Mouse (Mus musculus): Measurements from ENCODE around the gene Bloc1s1. TPM values are rescaled to one million over a fixed set of nuclear protein-coding genes. Genes with fewer than 3 reads are reported as not detected.

Bloc1s1 gene
- total and polyA plus RNA-seq, 2 experiments, result 106 to 192 TPM

DNA sequence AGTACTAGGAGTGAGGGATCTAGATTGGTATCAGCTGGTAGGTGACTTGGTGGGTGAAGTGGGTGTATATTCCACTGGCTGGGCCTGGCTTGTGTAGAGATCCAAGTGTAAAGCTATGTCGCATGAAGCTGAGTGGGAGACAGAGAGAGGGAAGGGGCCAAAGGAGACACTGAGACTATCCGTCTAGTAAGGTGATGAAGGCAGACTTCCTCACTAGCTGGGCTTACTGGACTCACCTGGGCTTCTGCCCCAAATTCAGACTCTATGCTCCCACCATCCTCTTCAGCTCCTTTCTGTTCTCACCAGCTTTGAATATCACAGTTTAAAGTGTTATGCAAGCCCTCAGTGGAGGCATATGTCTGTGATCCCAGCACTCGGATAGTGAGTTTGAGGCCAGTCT lies 7.2 kb downstream of the Bloc1s1 start:
- 97% methylated on average over 3 of the region's 3 CpGs for WGBS
- Histone ChIP-seq H3K79me2 (ENCODE audit: control insufficient read depth, insufficient read depth, low read length) (0 out of 2 replicates have a peak, but pooled peaks cover 2% of the 10 kb centered on the region), H3K27me3 (ENCODE audit: control insufficient read depth, insufficient read depth, low read length) (no peaks in the 10 kb centered on the region), H3K4me1 (ENCODE audit: control insufficient read depth, insufficient read depth, low read length) (peaks cover 17% of the 10 kb centered on the region), H3K27ac (replicated peaks; ENCODE audit: insufficient read depth, low read depth, low read length) (no peak overlapping the region), H3K36me3 (ENCODE audit: control insufficient read depth, insufficient read depth, low read length) (no peaks in the 10 kb centered on the region), H3K4me3 (ENCODE audit: insufficient read depth, low read depth, low read length) (no peak overlapping the region), H3K9ac (ENCODE audit: low read depth, low read length) (no peak overlapping the region)
- no peak for TF ChIP-seq POLR2A (IDR thresholded peaks at IDR 0.05; ENCODE audit: extremely low read depth, insufficient read depth, low read length)
- TF ChIP-seq CTCF (IDR thresholded peaks at IDR 0.05; ENCODE audit: low read depth, low read length), result no peak
- DNase-seq (ENCODE audit: extremely low read depth, low read depth, low spot score), result no peak

GRCm38 (mm10) chr10:128915550-128915949 lies 8.3 kb downstream of the Bloc1s1 start:
- no peak for TF ChIP-seq CTCF (IDR thresholded peaks at IDR 0.05; ENCODE audit: low read depth, low read length)
- TF ChIP-seq POLR2A (IDR thresholded peaks at IDR 0.05; ENCODE audit: extremely low read depth, insufficient read depth, low read length), result no peak
- Histone ChIP-seq H3K79me2 (ENCODE audit: control insufficient read depth, insufficient read depth, low read length) (0 out of 2 replicates have a peak, but pooled peaks cover 2% of the 10 kb centered on the region), H3K36me3 (ENCODE audit: control insufficient read depth, insufficient read depth, low read length) (no peaks in the 10 kb centered on the region), H3K9ac (ENCODE audit: low read depth, low read length) (no peak overlapping the region), H3K27ac (replicated peaks; ENCODE audit: insufficient read depth, low read depth, low read length) (no peak overlapping the region), H3K4me1 (ENCODE audit: control insufficient read depth, insufficient read depth, low read length) (peaks cover 7% of the 10 kb centered on the region), H3K4me3 (ENCODE audit: insufficient read depth, low read depth, low read length) (no peak overlapping the region), H3K27me3 (ENCODE audit: control insufficient read depth, insufficient read depth, low read length) (no peaks in the 10 kb centered on the region)
- 96% methylated on average over 2 of the region's 2 CpGs for WGBS
- DNase-seq (ENCODE audit: extremely low read depth, low read depth, low spot score), result no peak

- WGBS, result 83% methylated on average over 12 of the region's 12 CpGs
- Histone ChIP-seq H3K27me3 (ENCODE audit: control insufficient read depth, insufficient read depth, low read length) (0 out of 2 replicates have a peak, but pooled peaks cover 2% of the 10 kb centered on the region), H3K4me3 (ENCODE audit: insufficient read depth, low read depth, low read length) (no peak overlapping the region), H3K79me2 (ENCODE audit: control insufficient read depth, insufficient read depth, low read length) (0 out of 2 replicates have a peak, but pooled peaks cover 2% of the 10 kb centered on the region), H3K27ac (replicated peaks; ENCODE audit: insufficient read depth, low read depth, low read length) (no peak overlapping the region), H3K4me1 (ENCODE audit: control insufficient read depth, insufficient read depth, low read length) (peaks cover 4% of the 10 kb centered on the region), H3K9ac (ENCODE audit: low read depth, low read length) (no peak overlapping the region), H3K36me3 (ENCODE audit: control insufficient read depth, insufficient read depth, low read length) (no peaks in the 10 kb centered on the region)
- DNase-seq (ENCODE audit: extremely low read depth, low read depth, low spot score), result no peak
- TF ChIP-seq CTCF (IDR thresholded peaks at IDR 0.05; ENCODE audit: low read depth, low read length), result no peak
- TF ChIP-seq POLR2A (IDR thresholded peaks at IDR 0.05; ENCODE audit: extremely low read depth, insufficient read depth, low read length), result no peak
These were observed 10.1 kb downstream of the Bloc1s1 start for GRCm38 (mm10) chr10:128913696-128914095.

DNA sequence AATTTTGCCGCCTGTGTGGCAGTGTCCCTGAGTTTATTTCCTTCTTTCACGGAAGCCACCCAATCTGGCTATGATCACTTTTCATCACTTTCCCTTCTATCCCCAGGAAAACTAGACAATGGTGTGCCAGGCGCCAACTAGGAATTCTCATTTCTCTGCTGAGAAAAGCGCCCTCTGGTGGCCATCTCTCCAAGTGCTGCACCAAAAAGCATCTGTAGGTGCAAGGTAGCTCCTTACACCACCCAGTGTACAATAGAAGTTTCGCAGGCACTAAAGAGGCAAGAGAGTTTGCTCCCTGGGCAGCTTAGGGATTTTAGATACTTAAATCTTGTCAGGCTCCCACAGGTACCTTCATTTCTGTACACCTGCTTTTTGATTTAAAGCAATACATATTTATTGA lies 10.6 kb downstream of the Bloc1s1 start:
- Histone ChIP-seq H3K79me2 (ENCODE audit: control insufficient read depth, insufficient read depth, low read length) (0 out of 2 replicates have a peak, but pooled peaks cover under 1% of the 10 kb centered on the region), H3K9ac (ENCODE audit: low read depth, low read length) (no peak overlapping the region), H3K4me1 (ENCODE audit: control insufficient read depth, insufficient read depth, low read length) (no peaks in the 10 kb centered on the region; the same call in none of the 2 replicates), H3K27ac (replicated peaks; ENCODE audit: insufficient read depth, low read depth, low read length) (no peak overlapping the region), H3K4me3 (ENCODE audit: insufficient read depth, low read depth, low read length) (no peak overlapping the region), H3K36me3 (ENCODE audit: control insufficient read depth, insufficient read depth, low read length) (no peaks in the 10 kb centered on the region), H3K27me3 (ENCODE audit: control insufficient read depth, insufficient read depth, low read length) (0 out of 2 replicates have a peak, but pooled peaks cover 2% of the 10 kb centered on the region)
- peak; percentile 79 for TF ChIP-seq CTCF (IDR thresholded peaks at IDR 0.05; ENCODE audit: low read depth, low read length)
- TF ChIP-seq POLR2A (IDR thresholded peaks at IDR 0.05; ENCODE audit: extremely low read depth, insufficient read depth, low read length), result no peak
- 13% methylated on average over 5 of the region's 5 CpGs for WGBS
- peak; percentile 74 for DNase-seq (ENCODE audit: extremely low read depth, low read depth, low spot score)

GRCm38 (mm10) chr10:128912791-128913190 lies 11.0 kb downstream of the Bloc1s1 start:
- TF ChIP-seq POLR2A (IDR thresholded peaks at IDR 0.05; ENCODE audit: extremely low read depth, insufficient read depth, low read length), result no peak
- TF ChIP-seq CTCF (IDR thresholded peaks at IDR 0.05; ENCODE audit: low read depth, low read length), result no peak
- Histone ChIP-seq H3K9ac (ENCODE audit: low read depth, low read length) (no peak overlapping the region), H3K27me3 (ENCODE audit: control insufficient read depth, insufficient read depth, low read length) (0 out of 2 replicates have a peak, but pooled peaks cover 2% of the 10 kb centered on the region), H3K4me3 (ENCODE audit: insufficient read depth, low read depth, low read length) (no peak overlapping the region), H3K27ac (replicated peaks; ENCODE audit: insufficient read depth, low read depth, low read length) (no peak overlapping the region), H3K36me3 (ENCODE audit: control insufficient read depth, insufficient read depth, low read length) (no peaks in the 10 kb centered on the region), H3K79me2 (ENCODE audit: control insufficient read depth, insufficient read depth, low read length) (no peaks in the 10 kb centered on the region), H3K4me1 (ENCODE audit: control insufficient read depth, insufficient read depth, low read length) (no peaks in the 10 kb centered on the region; the same call in none of the 2 replicates)
- WGBS, result 81% methylated on average over 4 of the region's 4 CpGs
- no peak for DNase-seq (ENCODE audit: extremely low read depth, low read depth, low spot score)

GRCm38 (mm10) chr10:128912268-128912667 lies 11.6 kb downstream of the Bloc1s1 start:
- no peak for TF ChIP-seq CTCF (IDR thresholded peaks at IDR 0.05; ENCODE audit: low read depth, low read length)
- TF ChIP-seq POLR2A (IDR thresholded peaks at IDR 0.05; ENCODE audit: extremely low read depth, insufficient read depth, low read length), result no peak
- Histone ChIP-seq H3K27ac (replicated peaks; ENCODE audit: insufficient read depth, low read depth, low read length) (no peak overlapping the region), H3K9ac (ENCODE audit: low read depth, low read length) (no peak overlapping the region), H3K4me1 (ENCODE audit: control insufficient read depth, insufficient read depth, low read length) (no peaks in the 10 kb centered on the region; the same call in none of the 2 replicates), H3K36me3 (ENCODE audit: control insufficient read depth, insufficient read depth, low read length) (no peaks in the 10 kb centered on the region), H3K27me3 (ENCODE audit: control insufficient read depth, insufficient read depth, low read length) (0 out of 2 replicates have a peak, but pooled peaks cover 2% of the 10 kb centered on the region), H3K79me2 (ENCODE audit: control insufficient read depth, insufficient read depth, low read length) (no peaks in the 10 kb centered on the region), H3K4me3 (ENCODE audit: insufficient read depth, low read depth, low read length) (no peak overlapping the region)
- no peak for DNase-seq (ENCODE audit: extremely low read depth, low read depth, low spot score)
- 91% methylated on average over 4 of the region's 4 CpGs for WGBS
